Mouse (Mus musculus): ENCODE results near the gene Scfd2. TPM values are rescaled to one million over a fixed set of nuclear protein-coding genes. Genes with fewer than 3 reads are reported as not detected.
A peak's percentile ranks its signal among the peaks of the same experiment; 100 is the strongest.

Gene Scfd2
- polyA plus RNA-seq, 1 experiment from 2014 or later = 19.7 TPM

GRCm38 (mm10) chr5:74391806-74392205 lies 139.8 kb downstream of the Scfd2 start:
- Histone ChIP-seq H3K27me3 (replicated peaks) (no peaks in the 10 kb centered on the region), H3K36me3 (no peaks in the 10 kb centered on the region), H3K9me3 (no peaks in the 10 kb centered on the region), H3K4me2 (no peak overlapping the region), H3K4me1 (peaks cover 3% of the 10 kb centered on the region; the same call in 1 of the 2 replicates), H3K9ac (no peak overlapping the region), H3K27ac (no peak overlapping the region), H3K4me3 (replicated peaks) (no peak overlapping the region)
- no peak for ATAC-seq (ENCODE audit: insufficient read depth, low FRiP score, low read depth)
- 79% methylated on average over 2 of the region's 2 CpGs for WGBS

- Histone ChIP-seq H3K4me1 (peaks cover 3% of the 10 kb centered on the region; the same call in 1 of the 2 replicates), H3K4me3 (replicated peaks) (no peak overlapping the region), H3K9me3 (no peaks in the 10 kb centered on the region), H3K36me3 (no peaks in the 10 kb centered on the region), H3K9ac (no peak overlapping the region), H3K27ac (no peak overlapping the region), H3K4me2 (no peak overlapping the region), H3K27me3 (replicated peaks) (no peaks in the 10 kb centered on the region)
- 59% methylated on average over 5 of the region's 5 CpGs for WGBS
- ATAC-seq (ENCODE audit: insufficient read depth, low FRiP score, low read depth) = no peak
These were observed 140.2 kb downstream of the Scfd2 start for GRCm38 (mm10) chr5:74391346-74391745.

- no peak for ATAC-seq (ENCODE audit: insufficient read depth, low FRiP score, low read depth)
- Histone ChIP-seq H3K9ac (no peak overlapping the region), H3K27me3 (replicated peaks) (no peaks in the 10 kb centered on the region), H3K4me3 (replicated peaks) (no peak overlapping the region), H3K36me3 (no peaks in the 10 kb centered on the region), H3K27ac (no peak overlapping the region; the same call in 1 of the 2 replicates), H3K4me1 (peaks cover 3% of the 10 kb centered on the region; the same call in 1 of the 2 replicates), H3K9me3 (no peaks in the 10 kb centered on the region), H3K4me2 (no peak overlapping the region)
- WGBS = 52% methylated on average over 2 of the region's 2 CpGs
These were observed 142.7 kb downstream of the Scfd2 start for GRCm38 (mm10) chr5:74388849-74389248.

- ATAC-seq (ENCODE audit: insufficient read depth, low FRiP score, low read depth) = no peak; the same call in 1 of the 2 replicates
- H3K9me3 ChIP-seq = no peaks in the 10 kb centered on the region
- no peak overlapping the region for H3K4me2 ChIP-seq
- H3K9ac ChIP-seq = no peak overlapping the region
- H3K27ac ChIP-seq = peak overlapping the region; percentile 21; the same call in 1 of the 2 replicates
- WGBS = 48% methylated on average over 6 of the region's 6 CpGs
- H3K36me3 ChIP-seq = no peaks in the 10 kb centered on the region
- no peaks in the 10 kb centered on the region for H3K27me3 ChIP-seq (replicated peaks)
- peaks cover 3% of the 10 kb centered on the region; the same call in 1 of the 2 replicates for H3K4me1 ChIP-seq
- no peak overlapping the region for H3K4me3 ChIP-seq (replicated peaks)
These were observed 143.5 kb downstream of the Scfd2 start for GRCm38 (mm10) chr5:74388101-74388500.

GRCm38 (mm10) chr5:74387143-74387886 lies 144.2 kb downstream of the Scfd2 start:
- H3K27ac ChIP-seq = 0 out of 2 replicates have a peak overlapping the region, but pooled peaks have one; percentile 8
- ATAC-seq (ENCODE audit: insufficient read depth, low FRiP score, low read depth) = no peak
- WGBS = 42% methylated on average over 1 of the region's 1 CpGs

GRCm38 (mm10) chr5:74380045-74380444 lies 151.5 kb downstream of the Scfd2 start:
- Histone ChIP-seq H3K4me1 (0 out of 2 replicates have a peak, but pooled peaks cover 8% of the 10 kb centered on the region), H3K4me3 (replicated peaks) (no peak overlapping the region), H3K9me3 (no peaks in the 10 kb centered on the region), H3K9ac (no peak overlapping the region), H3K4me2 (no peak overlapping the region), H3K27me3 (replicated peaks) (no peaks in the 10 kb centered on the region), H3K27ac (peak overlapping the region; percentile 12; the same call in 1 of the 2 replicates), H3K36me3 (no peaks in the 10 kb centered on the region)
- no peak for ATAC-seq (ENCODE audit: insufficient read depth, low FRiP score, low read depth)
- WGBS = 46% methylated on average over 5 of the region's 5 CpGs

More at GRCm38 (mm10) chr5:74387143-74387886, 144.2 kb downstream of the Scfd2 start:
- H3K4me2 ChIP-seq = no peak overlapping the region
- H3K4me1 ChIP-seq = peaks cover 3% of the 10 kb centered on the region; the same call in 1 of the 2 replicates
- H3K36me3 ChIP-seq = no peaks in the 10 kb centered on the region
- H3K4me3 ChIP-seq (replicated peaks) = no peak overlapping the region
- H3K27me3 ChIP-seq (replicated peaks) = no peaks in the 10 kb centered on the region
- H3K9me3 ChIP-seq = no peaks in the 10 kb centered on the region
- no peak overlapping the region for H3K9ac ChIP-seq

- Histone ChIP-seq H3K4me2 (no peak overlapping the region), H3K27me3 (replicated peaks) (no peaks in the 10 kb centered on the region), H3K27ac (no peak overlapping the region), H3K9ac (no peak overlapping the region), H3K4me3 (replicated peaks) (no peak overlapping the region), H3K36me3 (no peaks in the 10 kb centered on the region), H3K9me3 (no peaks in the 10 kb centered on the region), H3K4me1 (peaks cover 7% of the 10 kb centered on the region)
- WGBS = 60% methylated on average over 9 of the region's 9 CpGs
- no peak for ATAC-seq (ENCODE audit: insufficient read depth, low FRiP score, low read depth)
These were observed 164.9 kb downstream of the Scfd2 start for GRCm38 (mm10) chr5:74366710-74367101.

GRCm38 (mm10) chr5:74365984-74366709 lies 165.4 kb downstream of the Scfd2 start:
- no peak overlapping the region for H3K27ac ChIP-seq
- no peaks in the 10 kb centered on the region for H3K9me3 ChIP-seq
- no peak overlapping the region for H3K4me2 ChIP-seq
- no peak overlapping the region for H3K4me3 ChIP-seq (replicated peaks)
- H3K27me3 ChIP-seq (replicated peaks) = no peaks in the 10 kb centered on the region
- peaks cover 7% of the 10 kb centered on the region for H3K4me1 ChIP-seq
- no peak overlapping the region for H3K9ac ChIP-seq
- no peak; the same call in 1 of the 2 replicates for ATAC-seq (ENCODE audit: insufficient read depth, low FRiP score, low read depth)
- 32% methylated on average over 4 of the region's 4 CpGs for WGBS
- no peaks in the 10 kb centered on the region for H3K36me3 ChIP-seq

GRCm38 (mm10) chr5:74365408-74365807 lies 166.2 kb downstream of the Scfd2 start:
- 26% methylated on average over 6 of the region's 6 CpGs for WGBS

GRCm38 (mm10) chr5:74363296-74363695 lies 168.3 kb downstream of the Scfd2 start:
- no peaks in the 10 kb centered on the region for H3K9me3 ChIP-seq
- H3K36me3 ChIP-seq = no peaks in the 10 kb centered on the region
- H3K4me2 ChIP-seq = no peak overlapping the region
- H3K4me3 ChIP-seq (replicated peaks) = no peak overlapping the region
- ATAC-seq (ENCODE audit: insufficient read depth, low FRiP score, low read depth) = no peak
- H3K27me3 ChIP-seq (replicated peaks) = no peaks in the 10 kb centered on the region
- no peak overlapping the region for H3K9ac ChIP-seq
- WGBS = 43% methylated on average over 1 of the region's 1 CpGs
- H3K27ac ChIP-seq = no peak overlapping the region
- peaks cover 7% of the 10 kb centered on the region for H3K4me1 ChIP-seq

More at GRCm38 (mm10) chr5:74365408-74365807, 166.2 kb downstream of the Scfd2 start:
- Histone ChIP-seq H3K9me3 (no peaks in the 10 kb centered on the region), H3K27ac (0 out of 2 replicates have a peak overlapping the region, but pooled peaks have one; percentile 48), H3K4me2 (no peak overlapping the region), H3K9ac (no peak overlapping the region), H3K4me3 (replicated peaks) (no peak overlapping the region), H3K36me3 (no peaks in the 10 kb centered on the region), H3K4me1 (peaks cover 7% of the 10 kb centered on the region), H3K27me3 (replicated peaks) (no peaks in the 10 kb centered on the region)
- no peak for ATAC-seq (ENCODE audit: insufficient read depth, low FRiP score, low read depth)

- 42% methylated on average over 5 of the region's 5 CpGs for WGBS
These were observed 170.0 kb downstream of the Scfd2 start for GRCm38 (mm10) chr5:74361531-74361930.

GRCm38 (mm10) chr5:74358033-74358432 lies 173.5 kb downstream of the Scfd2 start:
- no peak overlapping the region for H3K27ac ChIP-seq
- H3K9me3 ChIP-seq = no peaks in the 10 kb centered on the region
- H3K36me3 ChIP-seq = no peaks in the 10 kb centered on the region
- H3K4me2 ChIP-seq = no peak overlapping the region
- no peaks in the 10 kb centered on the region for H3K27me3 ChIP-seq (replicated peaks)
- H3K9ac ChIP-seq = no peak overlapping the region
- no peaks in the 10 kb centered on the region for H3K4me1 ChIP-seq
- no peak overlapping the region for H3K4me3 ChIP-seq (replicated peaks)
- 87% methylated on average over 8 of the region's 8 CpGs for WGBS
- ATAC-seq (ENCODE audit: insufficient read depth, low FRiP score, low read depth) = no peak

More at GRCm38 (mm10) chr5:74361531-74361930, 170.0 kb downstream of the Scfd2 start:
- no peaks in the 10 kb centered on the region for H3K27me3 ChIP-seq (replicated peaks)
- no peak overlapping the region for H3K4me3 ChIP-seq (replicated peaks)
- H3K27ac ChIP-seq = no peak overlapping the region
- no peak overlapping the region for H3K9ac ChIP-seq
- H3K36me3 ChIP-seq = no peaks in the 10 kb centered on the region
- no peaks in the 10 kb centered on the region for H3K9me3 ChIP-seq
- no peak for ATAC-seq (ENCODE audit: insufficient read depth, low FRiP score, low read depth)
- H3K4me1 ChIP-seq = peaks cover 7% of the 10 kb centered on the region
- no peak overlapping the region for H3K4me2 ChIP-seq

Data from stomach, embryonic 15.5 days (tissue).